Mouse (Mus musculus) right cerebral cortex, postnatal 14 days (tissue): ENCODE measurements around the gene Olfr1184.
"Not testable (repeated sequence)": the region's sequence is repeated elsewhere in the genome, so short reads cannot be mapped to it uniquely, and the experiment has no call there.

Experiments
- DNase-seq: peaks from one replicate; pipeline ENCODE4 v3.0.0; 2022

The Olfr1184 gene

GRCm38 (mm10) chr2:88483298-88483697 lies at the start of gene Olfr1184:
TSS of gene Olfr1184 (plus strand) at chr2:88483598.
- no peak for DNase-seq

- no peak for DNase-seq
Measured at GRCm38 (mm10) chr2:88449031-88449430, 34.4 kb upstream of the Olfr1184 start, which contains the start of gene Gm13757. TSS of gene Gm13757 (minus strand) at chr2:88449131.

- DNase-seq: not testable (repeated sequence)
Measured at GRCm38 (mm10) chr2:88454567-88454966, 28.8 kb upstream of the Olfr1184 start, which contains the start of gene Olfr1183. TSS of gene Olfr1183 (plus strand) at chr2:88454867.

- no peak for DNase-seq
Measured at GRCm38 (mm10) chr2:88493020-88493419, 9.6 kb downstream of the Olfr1184 start, which contains the start of gene Olfr1185-ps1. TSS of gene Olfr1185-ps1 (plus strand) at chr2:88493320.

GRCm38 (mm10) chr2:88518251-88518650 lies 34.9 kb downstream of the Olfr1184 start, which contains the start of gene Olfr1186:
TSS of gene Olfr1186 (plus strand) at chr2:88518551.
- no peak for DNase-seq

GRCm38 (mm10) chr2:88525720-88526119 lies 42.3 kb downstream of the Olfr1184 start:
- DNase-seq: no peak
